Mouse (Mus musculus) liver, postnatal 0 days (tissue): Measurements from ENCODE around the gene Hivep3.

Experiments used
- CTCF ChIP-seq: sonication (generic); IDR thresholded peaks from 2 replicates; pipeline ENCODE4 v1.5.1; 2016; ENCODE audit warnings: antibody characterized with exemption, low read depth
- EP300 ChIP-seq: IDR thresholded peaks from 2 replicates; pipeline ENCODE4 v1.6.1; 2016; ENCODE audit warnings: antibody characterized with exemption, low read depth, mild to moderate bottlenecking

- no peak for TF ChIP-seq CTCF
- TF ChIP-seq EP300 = no peak
Observed at GRCm38 (mm10) chr4:119959293-119959692, 225.7 kb downstream of the Hivep3 start.
